Comparison of ENCODE assay signal across 17 mouse cellular contexts in the genomic region with DNA sequence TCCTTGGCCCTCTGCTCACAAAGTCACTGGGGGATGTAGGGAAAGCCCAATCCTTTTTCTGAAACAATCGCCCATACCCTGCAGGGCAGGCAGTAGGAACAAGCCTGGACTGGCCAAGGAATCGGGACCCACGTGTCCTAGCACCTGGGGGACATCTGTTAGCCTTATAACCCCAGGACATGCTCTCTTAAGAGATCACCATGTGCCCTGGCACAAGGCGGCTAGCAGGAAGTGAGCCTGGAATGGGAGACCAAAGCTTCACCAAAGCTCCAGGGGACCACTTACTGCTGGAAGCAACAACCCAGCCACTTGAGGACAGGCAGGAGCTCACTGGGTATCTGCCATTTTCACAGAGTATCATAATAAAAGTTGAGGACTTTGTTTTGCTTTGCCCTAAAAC.
"Had no signal": no experiment of that assay in that cellular context is flagged by ENCODE, and none has a peak within 500 bp of the region (broad histone marks: within the 10 kb centered on the region; RNA-seq: fewer than 3 reads in every experiment).

No protein-coding gene starts in this region.

- H3K27me3 ChIP-seq: lung, embryonic 15.5 days; midbrain, embryonic 13.5 days; midbrain, embryonic 15.5 days; neural tube, embryonic 12.5 days; stomach, embryonic 15.5 days had no signal

- H3K27ac ChIP-seq: lung, embryonic 15.5 days; macrophage; midbrain, embryonic 13.5 days; midbrain, embryonic 15.5 days; neural tube, embryonic 12.5 days; stomach, embryonic 15.5 days; stomach, postnatal 0 days had no signal

- H3K4me3 ChIP-seq: lung, embryonic 15.5 days; megakaryocyte, embryonic 14.5 days; midbrain, embryonic 13.5 days; midbrain, embryonic 15.5 days; neural tube, embryonic 12.5 days; stomach, embryonic 15.5 days had no signal

- DNase-seq: lung, adult 2 months; lung, postnatal 14 days; lung, postnatal 36 days; right cerebral cortex, postnatal 14 days; thymus, adult 2 months; thymus, postnatal 25 days; thymus, postnatal 4 days had no signal

- H3K9me3 ChIP-seq: lung, embryonic 15.5 days; midbrain, embryonic 13.5 days; midbrain, embryonic 15.5 days; neural tube, embryonic 12.5 days; stomach, embryonic 15.5 days had no signal

- H3K9ac ChIP-seq: lung, embryonic 15.5 days; midbrain, embryonic 13.5 days; midbrain, embryonic 15.5 days; neural tube, embryonic 12.5 days; stomach, embryonic 15.5 days had no signal

- H3K36me3 ChIP-seq: lung, embryonic 15.5 days had no signal

- H3K4me2 ChIP-seq: lung, embryonic 15.5 days; midbrain, embryonic 11.5 days; midbrain, embryonic 13.5 days; midbrain, embryonic 15.5 days; neural tube, embryonic 12.5 days; stomach, embryonic 15.5 days had no signal

- ATAC-seq: lung, postnatal 0 days; midbrain, embryonic 13.5 days; midbrain, embryonic 15.5 days had no signal

- H3K4me1 ChIP-seq: lung, embryonic 15.5 days; midbrain, embryonic 13.5 days; midbrain, embryonic 15.5 days; stomach, embryonic 15.5 days had no signal
